Mouse (Mus musculus) forebrain, embryonic 10.5 days (tissue): ENCODE measurements around the gene BC030867. TPM values are rescaled to one million over a fixed set of nuclear protein-coding genes. Genes with fewer than 3 reads are reported as not detected.
"Not testable (repeated sequence)": the region's sequence is repeated elsewhere in the genome, so short reads cannot be mapped to it uniquely, and the experiment has no call there.

Source experiments
- DNase-seq: peaks from one replicate; pipeline ENCODE4 v3.0.0-alpha.2; 2017; ENCODE audit warnings: low spot score; ENCODE audit errors: extremely low spot score
- H3K27ac ChIP-seq: fragments of 300-500 bp; sonication (generic); 2 replicates; pipeline ENCODE4 v1.5.1; 2016; ENCODE audit warnings: mild to moderate bottlenecking
- H3K27me3 ChIP-seq: fragments of 300-500 bp; sonication (generic); 2 replicates; pipeline ENCODE4 v1.6.1; 2016; ENCODE audit warnings: mild to moderate bottlenecking; ENCODE audit not compliant: poor library complexity, severe bottlenecking
- H3K36me3 ChIP-seq: fragments of 300-500 bp; sonication (generic); replicated peaks from 2 replicates; pipeline ENCODE4 v1.6.1; 2016; ENCODE audit warnings: mild to moderate bottlenecking, moderate library complexity
- H3K4me1 ChIP-seq: fragments of 300-500 bp; sonication (generic); 2 replicates; pipeline ENCODE4 v1.6.1; 2016
- H3K4me3 ChIP-seq: fragments of 300-500 bp; sonication (generic); 2 replicates; pipeline ENCODE4 v1.5.1; 2016; ENCODE audit warnings: mild to moderate bottlenecking, moderate library complexity
- H3K9me3 ChIP-seq: fragments of 300-500 bp; sonication (generic); 2 replicates; pipeline ENCODE4 v1.6.1; 2016; ENCODE audit warnings: mild to moderate bottlenecking, moderate library complexity
- WGBS: fragments of 180-500 bp; shearing (Covaris S2); methylation state at CpG from one replicate; pipeline ENCODE4 v1.1.7; 2016; 5-methylcytosine and 5-hydroxymethylcytosine counted together
- polyA plus RNA-seq: library from polyadenylated mRNA; unstranded; fragments of >200 nt; fragmentation: Nextera tagmentation; extraction: Ambion mirVana; gene quantifications from 2 replicates; pipeline ENCODE4 v1.2.1, GENCODE M21; 2016

BC030867 gene
- polyA plus RNA-seq, 1 experiment from 2014 or later = 27.3 TPM

- H3K36me3 ChIP-seq = peaks cover 14% of the 10 kb centered on the region
- WGBS = 86% methylated on average over 12 of the region's 12 CpGs
- peaks cover 8% of the 10 kb centered on the region for H3K4me1 ChIP-seq
- H3K27me3 ChIP-seq = no peaks in the 10 kb centered on the region
- H3K9me3 ChIP-seq = no peaks in the 10 kb centered on the region
- no peak within 1 kb of the TSS; the same call in 1 of the 2 replicates for H3K4me3 ChIP-seq
- no peak within 1 kb of the TSS for H3K27ac ChIP-seq
- DNase-seq = no peak
These were observed 20.0 kb downstream of the BC030867 start, which contains the start of gene Asb16 for GRCm38 (mm10) chr11:102268520-102269244. Gene Asb16 (plus strand): TSS chr11:102268743.

- peak; percentile 67 for DNase-seq
- Histone ChIP-seq H3K4me1 (peaks cover 20% of the 10 kb centered on the region), H3K27me3 (peaks cover 34% of the 10 kb centered on the region), H3K4me3 (peak overlapping the region; percentile 56), H3K36me3 (no peaks in the 10 kb centered on the region), H3K9me3 (no peaks in the 10 kb centered on the region), H3K27ac (peak overlapping the region; percentile 83)
- under 1% methylated on average over 33 of the region's 33 CpGs for WGBS
These were observed 27.8 kb downstream of the BC030867 start for GRCm38 (mm10) chr11:102276411-102276915.

- Histone ChIP-seq H3K36me3 (no peaks in the 10 kb centered on the region), H3K9me3 (no peaks in the 10 kb centered on the region), H3K27ac (no peak overlapping the region), H3K27me3 (peaks cover 34% of the 10 kb centered on the region), H3K4me3 (no peak overlapping the region), H3K4me1 (peaks cover 20% of the 10 kb centered on the region)
- DNase-seq = no peak
- 60% methylated on average over 7 of the region's 12 CpGs for WGBS
These were observed 29.1 kb downstream of the BC030867 start for GRCm38 (mm10) chr11:102277754-102278153.

- WGBS = 92% methylated on average over 3 of the region's 3 CpGs
These were observed 30.9 kb downstream of the BC030867 start for GRCm38 (mm10) chr11:102279595-102279994.

GRCm38 (mm10) chr11:102280267-102280666 lies 31.6 kb downstream of the BC030867 start:
- DNase-seq, H3K9me3 ChIP-seq, H3K36me3 ChIP-seq, H3K27ac ChIP-seq, H3K4me3 ChIP-seq: not testable (repeated sequence)
- Histone ChIP-seq H3K4me1 (peaks cover 22% of the 10 kb centered on the region), H3K27me3 (peaks cover 30% of the 10 kb centered on the region)
- 72% methylated on average over 6 of the region's 6 CpGs for WGBS

More at GRCm38 (mm10) chr11:102279595-102279994, 30.9 kb downstream of the BC030867 start:
- Histone ChIP-seq H3K27ac (no peak overlapping the region), H3K36me3 (no peaks in the 10 kb centered on the region), H3K9me3 (no peaks in the 10 kb centered on the region), H3K4me1 (peaks cover 20% of the 10 kb centered on the region), H3K4me3 (no peak overlapping the region), H3K27me3 (peaks cover 34% of the 10 kb centered on the region)
- no peak for DNase-seq

GRCm38 (mm10) chr11:102283922-102284321 lies 35.2 kb downstream of the BC030867 start:
- Histone ChIP-seq H3K4me1 (peaks cover 19% of the 10 kb centered on the region), H3K27me3 (no peaks in the 10 kb centered on the region), H3K9me3 (no peaks in the 10 kb centered on the region), H3K36me3 (peaks cover 18% of the 10 kb centered on the region), H3K4me3 (peak overlapping the region; percentile 89), H3K27ac (0 out of 2 replicates have a peak overlapping the region, but pooled peaks have one; percentile 88)
- no peak for DNase-seq
- 85% methylated on average over 6 of the region's 6 CpGs for WGBS

- Histone ChIP-seq H3K4me3 (peak within 1 kb of the TSS; percentile 89), H3K4me1 (peaks cover 22% of the 10 kb centered on the region), H3K36me3 (peaks cover 25% of the 10 kb centered on the region), H3K9me3 (no peaks in the 10 kb centered on the region), H3K27ac (peak within 1 kb of the TSS; percentile 88), H3K27me3 (no peaks in the 10 kb centered on the region)
- peak; percentile 97 for DNase-seq
- WGBS = under 1% methylated on average over 32 of the region's 32 CpGs
These were observed 35.9 kb downstream of the BC030867 start, which contains the start of gene Tmub2 for GRCm38 (mm10) chr11:102284501-102285094. Gene Tmub2 (plus strand): TSS chr11:102284931.

- Histone ChIP-seq H3K9me3 (no peaks in the 10 kb centered on the region), H3K27ac (peak overlapping the region; percentile 88), H3K4me1 (peaks cover 22% of the 10 kb centered on the region), H3K27me3 (no peaks in the 10 kb centered on the region), H3K4me3 (peak overlapping the region; percentile 89), H3K36me3 (peaks cover 32% of the 10 kb centered on the region)
- DNase-seq = no peak
- 6% methylated on average over 31 of the region's 31 CpGs for WGBS
These were observed 36.6 kb downstream of the BC030867 start for GRCm38 (mm10) chr11:102285095-102285834.

GRCm38 (mm10) chr11:102287485-102287884 lies 38.8 kb downstream of the BC030867 start:
- no peak for DNase-seq
- peaks cover 22% of the 10 kb centered on the region for H3K4me1 ChIP-seq
- WGBS = 89% methylated on average over 8 of the region's 8 CpGs
- peaks cover 54% of the 10 kb centered on the region for H3K36me3 ChIP-seq
- H3K9me3 ChIP-seq = no peaks in the 10 kb centered on the region
- no peak overlapping the region for H3K4me3 ChIP-seq
- H3K27me3 ChIP-seq = no peaks in the 10 kb centered on the region
- H3K27ac ChIP-seq = no peak overlapping the region

- Histone ChIP-seq H3K9me3 (no peaks in the 10 kb centered on the region), H3K4me3 (0 out of 2 replicates have a peak overlapping the region, but pooled peaks have one; percentile 1), H3K4me1 (peaks cover 22% of the 10 kb centered on the region), H3K27me3 (no peaks in the 10 kb centered on the region), H3K27ac (no peak overlapping the region), H3K36me3 (peaks cover 61% of the 10 kb centered on the region)
- DNase-seq = no peak
- WGBS = 86% methylated on average over 8 of the region's 8 CpGs
These were observed 39.5 kb downstream of the BC030867 start for GRCm38 (mm10) chr11:102288027-102288804.

GRCm38 (mm10) chr11:102288913-102289312 lies 40.2 kb downstream of the BC030867 start:
- WGBS = 75% methylated on average over 2 of the region's 2 CpGs
- H3K4me1 ChIP-seq = peaks cover 22% of the 10 kb centered on the region
- H3K36me3 ChIP-seq = peaks cover 68% of the 10 kb centered on the region
- no peak overlapping the region for H3K27ac ChIP-seq
- no peak overlapping the region; the same call in 1 of the 2 replicates for H3K4me3 ChIP-seq
- DNase-seq = no peak
- H3K27me3 ChIP-seq = no peaks in the 10 kb centered on the region
- no peaks in the 10 kb centered on the region for H3K9me3 ChIP-seq
